Mouse (Mus musculus): ENCODE data around the gene Cep290. TPM values are rescaled to one million over a fixed set of nuclear protein-coding genes. Genes with fewer than 3 reads are reported as not detected.
A peak's percentile ranks its signal among the peaks of the same experiment; 100 is the strongest.

The Cep290 gene
- polyA plus RNA-seq, 1 experiment = 0.89 TPM

DNA sequence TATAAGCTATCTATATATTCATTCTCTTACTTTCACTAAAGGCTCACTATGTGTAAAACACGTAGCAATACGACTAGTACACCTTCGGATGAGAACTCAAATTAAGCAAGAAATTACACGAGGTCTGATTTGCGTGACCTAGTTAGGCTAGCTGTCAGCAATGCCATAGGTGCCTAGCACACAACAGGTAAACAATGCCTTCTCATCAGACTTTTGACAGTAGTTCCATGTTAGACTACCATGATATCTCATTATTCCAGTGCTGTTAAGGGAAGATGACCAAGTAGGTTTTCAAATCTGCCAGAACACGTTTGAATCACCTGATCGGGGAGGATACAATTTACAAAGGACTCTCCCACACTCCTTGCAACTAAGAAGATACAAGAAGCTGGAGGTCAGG lies 101.2 kb downstream of the Cep290 start:
- no peaks in the 10 kb centered on the region for H3K27me3 ChIP-seq (ENCODE audit: control insufficient read depth, insufficient read depth, insufficient read length)
- H3K79me2 ChIP-seq (ENCODE audit: control insufficient read depth, insufficient read depth) = no peaks in the 10 kb centered on the region
- H3K4me3 ChIP-seq = peak overlapping the region; percentile 43
- no peak for TF ChIP-seq MYOD1 (IDR thresholded peaks at IDR 0.05; ENCODE audit: control insufficient read depth in 1 of 3, insufficient read length in 2 of 3, low read depth in 2 of 3)
- TF ChIP-seq MAX (IDR thresholded peaks at IDR 0.05; ENCODE audit: low read depth) = no peak
- no peak for TF ChIP-seq CEBPB (IDR thresholded peaks at IDR 0.05; ENCODE audit: insufficient read depth, poor library complexity, severe bottlenecking)
- TF ChIP-seq TCF12 (IDR thresholded peaks at IDR 0.05; ENCODE audit: insufficient read depth, poor library complexity, severe bottlenecking) = no peak
- no peak for TF ChIP-seq E2F4 (IDR thresholded peaks at IDR 0.05; ENCODE audit: insufficient read depth)
- no peak for TF ChIP-seq SRF (IDR thresholded peaks at IDR 0.05; ENCODE audit: control insufficient read depth, insufficient read length, low read depth)
- TF ChIP-seq TCF3 (IDR thresholded peaks at IDR 0.05; ENCODE audit: insufficient read length, low read depth) = no peak
- TF ChIP-seq REST (IDR thresholded peaks at IDR 0.05; ENCODE audit: insufficient read depth, insufficient read length) = no peak
- no peak for TF ChIP-seq POLR2AphosphoS2 (IDR thresholded peaks at IDR 0.05; ENCODE audit: insufficient read length, low read depth)
- no peak for TF ChIP-seq USF1 (IDR thresholded peaks at IDR 0.05; ENCODE audit: low read depth)
- no peaks in the 10 kb centered on the region for H3K36me3 ChIP-seq (ENCODE audit: control insufficient read depth, insufficient read depth)
- H3ac ChIP-seq (ENCODE audit: control insufficient read depth, insufficient read length) = no peak overlapping the region
- H3K4me2 ChIP-seq (ENCODE audit: low read depth) = peak overlapping the region; percentile 95

DNA sequence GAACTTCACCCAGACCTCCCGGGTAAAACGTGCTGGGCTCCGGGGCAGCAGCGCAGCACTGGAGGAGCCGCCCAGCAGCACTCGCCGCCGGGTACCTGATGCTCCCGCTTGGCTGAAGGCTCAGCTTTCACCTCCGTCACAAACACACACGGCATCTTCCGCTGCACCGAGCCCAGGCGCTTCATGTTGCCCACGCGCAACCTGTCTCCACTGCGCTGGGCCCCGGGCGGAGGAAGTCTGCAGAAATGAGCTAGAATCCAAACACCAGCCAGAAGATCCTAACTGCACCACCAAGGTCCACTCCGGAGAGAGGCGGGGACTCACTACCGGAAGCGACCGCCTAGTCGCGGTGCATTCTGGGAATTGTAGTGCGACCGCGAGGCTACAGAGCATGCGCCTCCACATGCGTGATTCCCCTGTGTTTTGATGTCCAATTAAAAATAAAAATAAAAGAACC lies 101.6 kb downstream of the Cep290 start:
- no peak for TF ChIP-seq E2F4 (IDR thresholded peaks at IDR 0.05; ENCODE audit: insufficient read depth)
- TF ChIP-seq POLR2A (IDR thresholded peaks at IDR 0.05; ENCODE audit: insufficient read length, low read depth) = peak; percentile 30
- TF ChIP-seq POLR2AphosphoS2 (IDR thresholded peaks at IDR 0.05; ENCODE audit: insufficient read length, low read depth) = peak; percentile 32
- no peak overlapping the region for H3ac ChIP-seq (ENCODE audit: control insufficient read depth, insufficient read length)
- H3K4me2 ChIP-seq (ENCODE audit: low read depth) = peak overlapping the region; percentile 95
- no peaks in the 10 kb centered on the region for H3K36me3 ChIP-seq (ENCODE audit: control insufficient read depth, insufficient read depth)
- H3K27me3 ChIP-seq (ENCODE audit: control insufficient read depth, insufficient read depth, insufficient read length) = no peaks in the 10 kb centered on the region
- peak overlapping the region; percentile 43 for H3K4me3 ChIP-seq
- no peaks in the 10 kb centered on the region for H3K79me2 ChIP-seq (ENCODE audit: control insufficient read depth, insufficient read depth)

DNA sequence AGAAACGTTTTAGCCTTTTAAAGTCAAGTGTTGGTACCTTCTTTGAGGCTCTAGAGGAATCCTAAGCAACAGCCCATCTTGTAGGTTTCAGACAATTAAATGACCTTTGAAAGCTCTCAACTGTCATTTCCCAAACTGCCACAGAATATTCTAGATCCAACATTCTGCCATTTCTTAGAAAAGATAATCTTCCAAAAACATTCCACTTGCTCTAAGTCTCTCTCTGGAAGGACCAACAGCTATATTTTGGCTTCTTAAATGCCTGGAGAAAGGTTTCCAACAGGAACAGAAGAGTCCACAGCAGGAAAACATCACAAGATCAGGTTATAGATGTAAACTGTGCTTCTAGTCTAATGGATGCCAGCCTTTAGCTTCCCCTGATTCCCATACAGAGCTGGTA lies 103.0 kb downstream of the Cep290 start, which contains the start of the genes 4930430F08Rik and 1700017N19Rik:
4930430F08Rik (minus strand) TSS at position 101 of the 400 bp plus-strand sequence.
1700017N19Rik (plus strand) TSS at position 162 of the 400 bp plus-strand sequence.
- Histone ChIP-seq H3K36me3 (ENCODE audit: control insufficient read depth, insufficient read depth) (no peaks in the 10 kb centered on the region), H3ac (ENCODE audit: control insufficient read depth, insufficient read length) (no peak within 1 kb of the TSS), H3K79me2 (ENCODE audit: control insufficient read depth, insufficient read depth) (no peaks in the 10 kb centered on the region), H3K4me3 (peak within 1 kb of the TSS; percentile 43), H3K27me3 (ENCODE audit: control insufficient read depth, insufficient read depth, insufficient read length) (no peaks in the 10 kb centered on the region), H3K4me2 (ENCODE audit: low read depth) (peak within 1 kb of the TSS; percentile 95)
- TF ChIP-seq TCF3 (IDR thresholded peaks at IDR 0.05; ENCODE audit: insufficient read length, low read depth) (no peak), MAX (IDR thresholded peaks at IDR 0.05; ENCODE audit: low read depth) (no peak), SRF (IDR thresholded peaks at IDR 0.05; ENCODE audit: control insufficient read depth, insufficient read length, low read depth) (no peak), MYOG (IDR thresholded peaks at IDR 0.05; ENCODE audit: control insufficient read depth in 1 of 3, insufficient read depth in 1 of 3, insufficient read length in 2 of 3, low read depth in 2 of 3) (no peak), POLR2A (IDR thresholded peaks at IDR 0.05; ENCODE audit: insufficient read length, low read depth) (no peak)

DNA sequence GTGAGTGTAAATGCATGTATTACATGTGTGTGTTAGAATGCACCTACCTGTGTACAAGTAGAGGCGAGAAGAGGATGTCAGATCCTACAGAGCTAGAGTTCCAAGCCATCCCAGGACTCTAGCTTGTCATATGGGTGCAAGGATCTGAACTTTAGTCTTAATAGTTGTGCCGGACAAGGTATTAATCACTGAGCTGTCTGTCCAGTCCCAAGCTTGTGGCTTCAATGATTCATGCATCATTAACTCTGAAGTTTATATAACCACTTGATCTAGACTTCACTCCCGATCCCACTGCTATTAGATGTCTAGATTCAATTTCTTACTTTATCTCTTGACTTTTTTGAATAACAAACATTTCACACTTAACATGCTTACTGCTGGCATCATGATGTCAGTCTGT lies 111.0 kb downstream of the Cep290 start:
- no peaks in the 10 kb centered on the region for H3K27me3 ChIP-seq (ENCODE audit: control insufficient read depth, insufficient read depth, insufficient read length)

DNA sequence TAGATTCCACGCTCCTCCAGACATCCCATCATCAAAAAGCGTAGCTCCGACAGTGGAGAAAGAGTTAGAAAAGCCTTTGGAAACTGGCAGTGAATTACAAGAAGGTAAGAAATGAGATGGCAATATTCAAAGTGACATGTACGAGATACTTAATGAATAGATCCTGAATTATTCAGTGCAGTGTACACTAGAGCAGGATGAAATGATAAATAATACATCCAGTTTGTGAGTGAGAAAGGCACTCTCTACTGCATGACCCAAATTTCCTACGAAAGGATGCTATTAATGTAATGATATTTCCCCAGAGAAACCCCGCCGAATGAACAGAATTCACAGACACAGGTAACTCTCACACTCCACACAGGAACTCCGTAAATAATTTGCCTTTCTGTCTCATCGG lies 116.2 kb downstream of the Cep290 start:
- H3K79me2 ChIP-seq (ENCODE audit: control insufficient read depth, insufficient read depth) = no peaks in the 10 kb centered on the region
- no peaks in the 10 kb centered on the region for H3K36me3 ChIP-seq (ENCODE audit: control insufficient read depth, insufficient read depth)
- no peak overlapping the region for H3K4me3 ChIP-seq
- no peak overlapping the region for H3ac ChIP-seq (ENCODE audit: control insufficient read depth, insufficient read length)
- TF ChIP-seq USF1 (IDR thresholded peaks at IDR 0.05; ENCODE audit: low read depth) = no peak
- TF ChIP-seq E2F4 (IDR thresholded peaks at IDR 0.05; ENCODE audit: insufficient read depth) = no peak
- no peak for TF ChIP-seq REST (IDR thresholded peaks at IDR 0.05; ENCODE audit: insufficient read depth, insufficient read length)
- no peak for TF ChIP-seq SRF (IDR thresholded peaks at IDR 0.05; ENCODE audit: control insufficient read depth, insufficient read length, low read depth)
- no peaks in the 10 kb centered on the region for H3K27me3 ChIP-seq (ENCODE audit: control insufficient read depth, insufficient read depth, insufficient read length)
- H3K4me2 ChIP-seq (ENCODE audit: low read depth) = no peak overlapping the region

More for the DNA sequence above, 111.0 kb downstream of the Cep290 start:
- Histone ChIP-seq H3K4me3 (no peak overlapping the region), H3K4me2 (ENCODE audit: low read depth) (no peak overlapping the region), H3K36me3 (ENCODE audit: control insufficient read depth, insufficient read depth) (no peaks in the 10 kb centered on the region), H3ac (ENCODE audit: control insufficient read depth, insufficient read length) (no peak overlapping the region), H3K79me2 (ENCODE audit: control insufficient read depth, insufficient read depth) (no peaks in the 10 kb centered on the region)
- no peak for TF ChIP-seq POLR2A (IDR thresholded peaks at IDR 0.05; ENCODE audit: insufficient read length, low read depth)
- TF ChIP-seq E2F4 (IDR thresholded peaks at IDR 0.05; ENCODE audit: insufficient read depth) = no peak
- no peak for TF ChIP-seq SRF (IDR thresholded peaks at IDR 0.05; ENCODE audit: control insufficient read depth, insufficient read length, low read depth)
- TF ChIP-seq CEBPB (IDR thresholded peaks at IDR 0.05; ENCODE audit: insufficient read depth, poor library complexity, severe bottlenecking) = no peak
- TF ChIP-seq POLR2AphosphoS2 (IDR thresholded peaks at IDR 0.05; ENCODE audit: insufficient read length, low read depth) = no peak
- TF ChIP-seq MYOG (IDR thresholded peaks at IDR 0.05; ENCODE audit: control insufficient read depth in 1 of 3, insufficient read depth in 1 of 3, insufficient read length in 2 of 3, low read depth in 2 of 3) = no peak
- TF ChIP-seq TCF3 (IDR thresholded peaks at IDR 0.05; ENCODE audit: insufficient read length, low read depth) = no peak
- TF ChIP-seq MYOD1 (IDR thresholded peaks at IDR 0.05; ENCODE audit: control insufficient read depth in 1 of 3, insufficient read length in 2 of 3, low read depth in 2 of 3) = no peak
- TF ChIP-seq USF1 (IDR thresholded peaks at IDR 0.05; ENCODE audit: low read depth) = no peak
- no peak for TF ChIP-seq TCF12 (IDR thresholded peaks at IDR 0.05; ENCODE audit: insufficient read depth, poor library complexity, severe bottlenecking)
- TF ChIP-seq MAX (IDR thresholded peaks at IDR 0.05; ENCODE audit: low read depth) = no peak
- TF ChIP-seq REST (IDR thresholded peaks at IDR 0.05; ENCODE audit: insufficient read depth, insufficient read length) = no peak
